Mouse (Mus musculus) heart, postnatal 10 days (tissue): ENCODE measurements around the gene Bglap. TPM values are rescaled to one million over a fixed set of nuclear protein-coding genes. Genes with fewer than 3 reads are reported as not detected.
A peak's percentile ranks its signal among the peaks of the same experiment; 100 is the strongest.

Experiments used
- DNase-seq, 2 experiments: peaks; one replicate each; pipeline ENCODE4 v3.0.0; 2021
- intact Hi-C: fragments of 180-260 bp; cut with DNase I; formaldehyde crosslinking; loops from one replicate; pipeline ENCODE4 v1.15.1; 2025
- total RNA-seq, 2 experiments: library from RNA; stranded (reverse); gene quantifications; 2 replicates each; pipeline ENCODE4 v1.2.3; 2021

Bglap gene
- total RNA-seq, 2 experiments from 2014 or later: not detected

DNA sequence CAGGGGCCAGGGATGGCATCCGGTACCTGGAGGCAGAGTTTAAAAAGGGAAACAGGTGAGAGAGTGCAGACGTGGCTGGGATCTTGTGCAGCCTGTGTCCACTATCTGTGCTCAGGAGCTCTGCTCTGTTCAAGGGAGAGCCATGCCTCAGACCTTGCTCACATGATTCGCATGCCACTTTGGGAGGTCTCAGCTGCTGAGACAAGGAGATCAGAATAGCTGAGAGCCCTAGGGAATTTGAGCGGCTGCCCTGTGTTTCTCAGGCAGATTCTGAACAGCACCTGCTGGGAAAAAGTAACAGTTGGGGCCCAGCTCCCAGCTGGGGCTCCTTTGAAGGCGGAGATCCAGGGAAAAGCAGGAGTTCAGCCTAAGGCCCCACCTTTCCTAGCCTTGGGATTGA is 24.7 kb downstream of the Bglap start:
- intact Hi-C loops: no loop called here
- no peak for DNase-seq

DNA sequence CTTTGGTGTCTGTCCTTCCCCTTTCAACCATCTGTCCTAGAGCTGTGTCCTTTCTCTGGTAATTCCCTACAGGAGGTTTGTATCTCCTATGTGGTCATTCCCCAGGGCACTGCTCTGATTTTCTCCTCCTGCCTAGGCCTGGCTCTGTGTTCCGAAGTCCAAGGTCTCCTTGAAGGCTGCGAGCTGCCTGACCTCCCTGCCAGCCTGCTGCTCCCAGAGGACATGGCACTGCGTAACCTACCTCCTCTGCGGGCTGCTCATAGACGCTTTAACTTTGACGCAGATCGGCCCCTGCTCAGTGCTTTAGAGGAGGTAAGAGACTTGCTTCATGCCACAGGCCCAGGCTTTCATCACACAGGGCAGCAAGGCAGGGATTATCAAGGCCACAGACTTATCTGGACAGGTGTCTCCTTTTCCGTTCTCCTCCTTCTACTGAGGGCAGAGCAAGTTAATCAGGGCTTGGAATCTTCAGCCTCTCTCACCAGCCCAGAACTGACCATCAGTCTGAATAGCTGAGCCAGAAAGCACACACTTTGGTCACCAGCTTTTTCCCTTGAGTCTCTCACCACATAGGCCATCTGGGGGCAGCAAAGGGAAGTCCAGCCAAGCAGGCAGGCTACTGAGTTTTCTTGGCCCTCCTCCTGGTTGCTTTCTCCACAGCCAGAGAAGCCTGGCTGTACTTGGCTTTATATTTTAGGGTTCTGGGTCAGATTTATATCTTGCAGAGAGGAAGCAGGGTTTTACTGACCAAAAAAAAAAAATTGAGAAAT is 29.7 kb downstream of the Bglap start:
- intact Hi-C loops: no loop called here

DNA sequence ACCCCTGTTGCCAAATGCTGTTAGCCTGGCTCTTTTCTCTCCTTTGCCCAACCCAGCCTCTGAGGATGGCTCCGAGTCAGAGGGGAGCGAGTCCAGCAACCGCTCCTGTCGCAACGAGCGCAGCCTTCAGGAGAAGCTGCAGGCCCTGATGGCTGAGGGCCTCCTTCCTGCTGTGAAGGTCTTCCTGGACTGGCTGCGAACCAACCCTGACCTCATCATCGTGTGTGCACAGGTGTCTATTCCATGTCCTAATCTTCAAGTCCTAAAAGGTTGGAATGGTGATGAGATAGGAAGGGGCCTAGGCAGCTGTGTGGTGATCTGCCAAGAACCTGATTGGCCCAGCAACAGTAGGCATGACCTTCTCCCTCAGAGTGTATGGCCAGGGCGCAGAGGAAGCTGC is 31.4 kb downstream of the Bglap start:
- intact Hi-C loops: no loop called here
- no peak for DNase-seq

More for the DNA sequence above, 29.7 kb downstream of the Bglap start:
- no peak for DNase-seq

DNA sequence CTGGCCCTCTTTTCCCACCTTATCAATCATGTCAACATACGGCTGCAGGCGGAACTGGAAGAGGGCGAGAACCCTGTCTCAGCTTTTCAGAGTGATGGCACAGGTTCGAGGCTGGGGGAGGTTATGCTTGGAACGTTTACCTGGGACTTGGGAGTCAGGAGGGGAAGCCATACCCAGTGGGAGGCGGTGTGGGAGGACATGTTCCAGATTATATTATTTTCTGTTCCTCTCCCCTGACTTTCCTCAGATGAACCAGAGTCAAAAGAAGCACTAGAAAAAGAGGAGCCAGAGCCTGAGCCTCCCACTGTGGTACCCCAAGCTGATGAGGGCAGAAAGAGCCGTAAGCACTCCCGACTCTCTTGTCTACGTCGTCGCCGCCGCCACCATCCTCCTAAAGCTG is 33.5 kb downstream of the Bglap start:
- DNase-seq: no peak

DNA sequence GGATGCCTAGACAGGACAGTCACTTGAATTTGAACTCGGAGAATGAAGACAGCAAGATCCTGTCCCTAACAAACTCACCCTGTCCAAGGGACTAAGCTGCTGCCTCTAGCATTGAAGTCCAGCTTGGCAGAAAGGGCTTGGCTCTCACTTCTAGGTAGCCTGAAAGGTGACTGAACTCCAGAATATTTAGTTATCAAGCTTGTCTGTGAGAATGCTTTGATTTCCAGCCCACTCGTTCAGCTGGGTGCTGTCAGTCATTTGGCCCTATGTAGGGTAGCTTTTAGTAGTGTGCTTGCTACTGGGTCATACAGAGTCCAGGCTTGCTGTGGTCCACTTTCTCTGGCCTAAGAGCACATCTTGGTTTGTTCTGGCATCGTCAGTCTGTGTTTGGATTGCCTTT is 45.3 kb downstream of the Bglap start:
- intact Hi-C loops: no loop called here
- DNase-seq: no peak

More for the DNA sequence above, 33.5 kb downstream of the Bglap start:
- intact Hi-C loops: no loop called here

DNA sequence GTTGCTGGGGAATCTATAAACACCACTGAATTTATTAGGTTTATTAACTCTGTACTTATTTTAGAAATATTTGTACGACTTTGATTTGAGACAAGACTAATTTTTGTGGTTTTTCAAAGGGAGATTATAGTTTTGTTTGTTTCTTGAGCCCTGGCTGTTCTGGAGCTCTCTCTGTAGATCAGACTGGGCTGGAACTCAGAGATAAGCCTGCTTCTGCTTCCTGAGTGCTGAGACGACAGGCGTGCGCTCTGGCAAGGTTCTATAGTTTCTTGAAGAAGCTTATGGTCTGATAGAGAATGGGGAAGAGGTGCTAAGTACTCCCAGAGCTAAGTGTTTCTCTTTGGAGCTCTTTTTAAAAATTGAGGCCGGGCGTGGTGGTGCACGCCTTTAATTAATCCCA is 45.9 kb downstream of the Bglap start:
- no peak for DNase-seq
- intact Hi-C loops: no loop called here

DNA sequence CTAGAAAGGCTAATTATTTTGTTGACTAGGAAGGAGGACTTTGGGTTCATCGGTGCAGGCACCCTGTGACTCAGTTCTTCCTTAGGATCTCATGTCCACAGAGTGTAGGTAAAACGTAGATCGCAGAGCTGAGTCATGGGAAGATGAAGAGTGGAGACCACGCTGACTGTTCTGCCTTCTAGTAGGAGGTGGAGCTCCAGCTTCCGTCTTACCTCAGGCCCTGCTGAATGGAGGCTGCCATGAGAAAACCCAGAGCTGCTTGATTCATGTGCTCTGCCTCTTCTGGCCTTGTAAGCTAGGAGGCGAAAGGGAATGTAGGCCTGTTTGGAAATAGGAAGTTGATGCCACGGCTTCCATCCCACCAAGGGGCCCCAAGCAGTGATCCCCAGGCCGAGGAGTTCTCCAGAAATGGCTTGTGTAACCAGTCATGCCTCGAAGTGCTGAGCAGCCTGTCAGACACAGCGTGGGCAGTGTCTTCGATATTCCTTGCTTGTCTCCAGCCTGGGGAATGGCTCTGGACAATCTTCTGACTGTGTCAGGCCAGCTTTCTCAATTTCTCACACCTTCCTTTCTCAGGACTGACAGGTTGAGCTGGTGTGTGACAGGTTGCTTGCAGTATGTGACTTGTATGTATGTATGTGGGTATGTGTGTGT is 46.8 kb downstream of the Bglap start:
- DNase-seq: no peak
- intact Hi-C loops: no loop called here

DNA sequence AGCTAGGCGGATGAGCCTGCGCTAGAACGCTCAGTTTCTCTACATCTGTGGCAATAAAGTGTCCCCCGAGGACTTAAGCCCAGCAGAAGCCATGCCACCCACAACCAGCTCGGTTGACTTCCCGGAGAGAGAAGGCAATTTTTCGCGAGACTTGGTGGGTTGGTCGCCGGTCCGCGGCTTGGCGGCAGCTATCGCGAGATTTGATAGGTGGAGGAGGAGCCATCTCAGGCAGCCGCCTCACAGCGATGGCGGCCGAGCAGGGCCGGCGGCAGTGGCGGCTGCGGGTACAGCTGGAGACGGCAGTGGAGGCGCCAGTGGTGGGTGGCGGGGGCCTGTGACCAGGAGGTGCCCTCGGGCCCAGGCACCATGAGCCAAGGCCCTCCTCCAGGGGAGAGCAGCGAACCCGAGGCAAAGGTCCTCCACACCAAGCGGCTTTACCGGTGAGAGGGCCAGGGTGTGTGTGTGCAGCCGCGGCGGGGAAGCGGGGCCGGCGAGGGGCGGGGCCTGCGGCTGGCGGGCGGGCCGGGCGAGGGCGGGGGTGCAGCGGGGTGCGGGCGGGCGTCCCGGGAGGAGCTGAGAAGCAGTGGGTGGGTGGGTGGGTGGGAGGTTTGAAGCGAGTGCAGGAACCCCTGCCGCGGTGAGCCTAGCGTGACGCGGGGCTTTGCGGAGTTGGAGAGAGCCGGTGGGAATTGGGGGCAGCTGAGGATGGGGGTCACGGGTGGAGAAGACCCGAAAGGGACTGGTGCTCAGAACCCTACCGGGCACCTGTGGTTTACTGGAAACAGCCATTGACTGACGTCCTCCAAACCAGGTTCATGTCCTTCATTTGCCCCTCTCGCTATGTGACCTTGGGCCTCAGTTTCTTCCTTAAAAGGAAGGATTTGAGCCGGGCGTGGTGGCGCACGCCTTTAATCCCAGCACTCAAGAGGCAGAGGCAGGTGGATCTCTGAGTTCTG is 47.9 kb downstream of the Bglap start, which contains the start of the genes Tmem79 and Smg5:
Gene Tmem79, minus strand, starts transcription at position 91 of the 956 bp plus-strand sequence.
Gene Smg5, plus strand, starts transcription at position 203 of the 956 bp plus-strand sequence.
- peak; percentile 98 for DNase-seq
- intact Hi-C loops: no loop called here

DNA sequence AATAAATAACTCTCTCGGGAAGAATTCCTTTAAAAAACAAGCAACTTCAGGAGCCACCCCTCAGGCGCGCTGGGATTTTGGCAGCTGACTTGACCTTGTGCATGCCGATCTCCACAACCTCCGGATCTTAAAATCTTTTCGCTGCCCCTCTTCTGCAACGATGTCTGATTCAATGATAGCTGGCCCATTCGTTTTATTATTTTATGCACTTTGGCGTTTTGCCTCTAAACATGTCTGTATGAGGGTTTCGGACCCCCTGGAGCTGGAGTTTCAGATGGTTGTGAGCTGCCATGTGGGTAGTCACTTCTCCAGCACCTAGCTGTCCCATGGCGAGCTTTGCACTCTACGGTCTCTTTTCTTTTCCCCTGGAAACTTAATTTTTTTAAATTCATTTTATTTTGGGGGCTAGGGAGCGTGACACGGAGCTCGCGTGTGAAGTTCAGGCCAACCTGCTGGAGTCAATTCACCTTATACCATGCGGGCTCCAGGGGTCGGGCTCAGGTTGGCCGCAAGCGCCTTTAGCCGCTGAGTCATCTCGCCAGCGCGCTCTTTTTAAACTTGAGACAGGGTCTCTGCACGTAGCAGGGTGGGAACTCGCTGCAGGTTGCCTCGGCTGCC is 48.7 kb downstream of the Bglap start:
- DNase-seq: peak in 1 of 2 experiments; percentile 48
- intact Hi-C loops: no loop called here

DNA sequence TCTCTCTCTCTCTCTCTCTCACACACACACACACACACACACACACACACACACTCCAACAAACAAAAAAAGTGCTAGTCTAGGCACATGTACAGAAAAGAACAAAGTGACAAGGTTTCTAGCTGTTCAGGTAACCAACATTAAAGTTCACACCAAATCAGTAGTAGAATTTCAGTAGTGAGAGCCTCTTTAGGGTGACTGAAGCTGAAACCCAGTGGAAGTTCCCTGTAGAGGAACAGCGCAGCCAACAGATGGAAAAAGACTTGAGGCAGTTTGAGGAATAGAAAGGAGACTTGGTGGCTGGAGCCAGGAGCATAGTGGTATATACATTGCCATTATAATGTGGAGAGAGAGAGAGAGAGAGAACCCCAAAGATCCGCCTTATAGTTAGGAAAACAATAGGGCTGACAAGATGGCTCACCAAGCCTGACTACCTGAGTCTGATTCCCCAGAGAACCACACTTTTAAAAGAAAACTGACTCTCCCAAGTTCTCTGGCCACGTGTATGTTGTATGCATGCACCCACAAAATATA is 49.3 kb downstream of the Bglap start:
- intact Hi-C loops: no loop called here
- no peak for DNase-seq

DNA sequence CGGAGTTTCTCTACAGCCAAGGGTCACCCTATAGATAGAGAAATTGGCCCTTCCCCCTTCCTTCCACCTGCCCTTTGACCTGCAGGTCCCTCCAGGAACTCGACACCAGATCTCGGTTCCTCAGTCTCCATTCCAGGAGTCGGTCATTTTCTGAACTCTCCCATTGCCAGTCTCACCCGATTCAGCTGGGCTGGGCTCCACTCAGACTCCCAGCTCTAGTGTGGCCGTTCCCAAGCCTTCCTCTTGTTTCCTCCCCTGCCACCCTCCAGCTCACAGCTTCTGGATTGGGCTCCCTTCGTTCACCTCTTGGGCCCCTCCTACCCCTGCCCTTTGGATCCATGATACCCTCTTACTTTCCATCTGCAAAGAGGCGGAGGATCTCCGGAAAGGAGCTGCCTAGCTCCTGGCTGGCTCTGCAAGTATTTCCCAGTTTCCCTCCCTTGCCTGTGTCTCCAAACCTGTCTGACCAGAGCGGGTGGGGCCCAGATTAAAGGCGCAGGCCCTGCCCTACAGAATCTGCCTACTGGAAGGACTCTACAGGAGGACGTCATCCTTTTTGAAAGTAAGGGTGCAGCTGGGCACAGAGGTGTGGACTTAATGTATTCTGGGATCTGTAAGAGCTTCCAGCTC is 50.1 kb downstream of the Bglap start:
- no peak for DNase-seq
- intact Hi-C loops: no loop called here

Other genes with a start within 250 kb of the Bglap start
- gene Mef2d, start 242.1 kb downstream of the Bglap start, total RNA-seq: 100 to 1,000 TPM; 121 to 133 TPM
- not detected for gene Rhbg, start 129.8 kb downstream of the Bglap start, total RNA-seq
- gene Gm38392, start 97.3 kb downstream of the Bglap start, total RNA-seq: under 1 TPM in 1 of 2 experiments, not detected in 1; 0.29 TPM
- gene Tsacc, start 87.5 kb downstream of the Bglap start, total RNA-seq: 1 to 10 TPM; 4.6 to 5.6 TPM
- gene Cct3, start 87.3 kb downstream of the Bglap start, total RNA-seq: 100 to 1,000 TPM; 194 to 221 TPM
- 10 to 100 TPM; 86.1 to 99.6 TPM for gene Glmp, start 59.4 kb downstream of the Bglap start, total RNA-seq
- 1 to 10 TPM; 1.4 to 1.9 TPM for gene Tmem79, start 48.3 kb downstream of the Bglap start, total RNA-seq
- 10 to 100 TPM; 41.1 to 46.1 TPM for gene Smg5, start 48.2 kb downstream of the Bglap start, total RNA-seq
- 1 to 10 TPM in 1 of 2 experiments, under 1 TPM in 1; 0.35 to 1.3 TPM for gene Paqr6, start 19.9 kb downstream of the Bglap start, total RNA-seq
- gene Bglap3, start 11.7 kb downstream of the Bglap start, total RNA-seq: not detected
- gene Bglap2, start 5.8 kb downstream of the Bglap start, total RNA-seq: not detected
- 10 to 100 TPM; 43.4 to 49.5 TPM for gene Pmf1, start 25.9 kb upstream of the Bglap start, total RNA-seq
- 10 to 100 TPM; 15.2 to 16.3 TPM for gene Slc25a44, start 40.7 kb upstream of the Bglap start, total RNA-seq
- 1 to 10 TPM; 1.8 to 1.9 TPM for gene Sema4a, start 76.7 kb upstream of the Bglap start, total RNA-seq
- 100 to 1,000 TPM; 164 to 173 TPM for gene Lmna, start 125.5 kb upstream of the Bglap start, total RNA-seq
- 1 to 10 TPM; 3.4 to 6.3 TPM for gene Mex3a, start 147.9 kb upstream of the Bglap start, total RNA-seq
- gene Rab25, start 163.8 kb upstream of the Bglap start, total RNA-seq: not detected
- 10 to 100 TPM; 87.3 to 94.0 TPM for gene Lamtor2, start 168.6 kb upstream of the Bglap start, total RNA-seq
- 10 to 100 TPM; 56.5 to 57.2 TPM for gene Ubqln4, start 169.3 kb upstream of the Bglap start, total RNA-seq
- gene Ssr2, start 191.4 kb upstream of the Bglap start, total RNA-seq: 100 to 1,000 TPM; 127 to 130 TPM
- gene Arhgef2, start 221.5 kb upstream of the Bglap start, total RNA-seq: 10 to 100 TPM; 89.5 to 96.3 TPM